Mouse (Mus musculus) ES-E14 (cell line): ENCODE data around the gene Poc1a. TPM values are rescaled to one million over a fixed set of nuclear protein-coding genes. Genes with fewer than 3 reads are reported as not detected.

Experiments used
- DNase-seq: peaks from one replicate; pipeline ENCODE4 v3.0.0-alpha.2; 2013; ENCODE audit warnings: low read depth, low spot score
- H3K27ac ChIP-seq: 2 replicates; pipeline ENCODE4 v1.5.1; 2012; ENCODE audit warnings: low read depth, mild to moderate bottlenecking, low read length, moderate library complexity, mixed read lengths; ENCODE audit not compliant: poor library complexity, insufficient read depth, severe bottlenecking
- H3K36me3 ChIP-seq: 2 replicates; pipeline ENCODE4 v1.6.1; 2012; ENCODE audit warnings: mild to moderate bottlenecking, low read length, moderate library complexity, mixed read lengths; ENCODE audit not compliant: control insufficient read depth, poor library complexity, insufficient read depth, severe bottlenecking
- H3K4me1 ChIP-seq, 2 experiments: fragments of 150-350 bp in 1 of 2; sonication (generic) in 1 of 2; 2 replicates each; pipeline ENCODE4 v1.6.1; 2012; ENCODE audit warnings: low read length in 2 of 2, mild to moderate bottlenecking in 1 of 2, mixed read lengths in 1 of 2; ENCODE audit not compliant: control insufficient read depth in 2 of 2, insufficient read depth in 2 of 2, poor library complexity in 1 of 2
- H3K4me3 ChIP-seq, 2 experiments: fragments of 150-350 bp in 1 of 2; sonication (generic) in 1 of 2; 2 replicates each; pipeline ENCODE4 v1.5.1; 2012; ENCODE audit warnings: low read length in 2 of 2, low read depth in 1 of 2, mild to moderate bottlenecking in 1 of 2, mixed read lengths in 1 of 2; ENCODE audit not compliant: insufficient read depth in 1 of 2, poor library complexity in 1 of 2, severe bottlenecking in 1 of 2
- H3K9ac ChIP-seq: 2 replicates; pipeline ENCODE4 v1.6.1; 2012; ENCODE audit warnings: low read depth, mild to moderate bottlenecking, low read length, mixed read lengths; ENCODE audit not compliant: poor library complexity, insufficient read depth, severe bottlenecking
- H3K9me3 ChIP-seq: fragments of 150-350 bp; sonication (generic); 2 replicates; pipeline ENCODE4 v1.6.1; 2012; ENCODE audit warnings: low read depth, mild to moderate bottlenecking, low read length; ENCODE audit not compliant: control insufficient read depth, insufficient read depth
- CHD2 ChIP-seq: IDR thresholded peaks from 2 replicates; pipeline ENCODE4 v1.6.1; 2014; ENCODE audit warnings: mild to moderate bottlenecking, low read depth, low read length, inconsistent platforms
- HCFC1 ChIP-seq: IDR thresholded peaks from 2 replicates; pipeline ENCODE4 v1.6.1; 2012; ENCODE audit warnings: low read length, inconsistent platforms, borderline replicate concordance; ENCODE audit not compliant: insufficient read depth
- MAFK ChIP-seq: IDR thresholded peaks from 2 replicates; pipeline ENCODE4 v1.6.1; 2014; ENCODE audit warnings: mild to moderate bottlenecking, low read depth, low read length, inconsistent platforms; ENCODE audit not compliant: insufficient read depth
- ZC3H11A ChIP-seq: IDR thresholded peaks from 2 replicates; pipeline ENCODE4 v1.6.1; 2012; ENCODE audit warnings: low read depth, mild to moderate bottlenecking, inconsistent platforms, low read length, borderline replicate concordance
- ZNF384 ChIP-seq: IDR thresholded peaks from 2 replicates; pipeline ENCODE4 v1.6.1; 2012; ENCODE audit warnings: low read depth, low read length, inconsistent platforms
- in situ Hi-C, 2 experiments: fragments of 600-800 bp; cut with MboI; formaldehyde crosslinking; loops; one replicate each; pipeline ENCODE4 v1.15.1; 2025; ENCODE audit warnings: low sequenced_read_pairs in 2 of 2, inconsistent platforms in 1 of 2; ENCODE audit not compliant: unreplicated experiment in 2 of 2
- total RNA-seq: library from RNA; depleted of rRNA; stranded (reverse); fragments of 300-350 nt; gene quantifications from 2 replicates; pipeline ENCODE4 v1.2.3, GENCODE M21; 2012

Gene Poc1a
- total RNA-seq, 1 experiment: 21.2 TPM

DNA sequence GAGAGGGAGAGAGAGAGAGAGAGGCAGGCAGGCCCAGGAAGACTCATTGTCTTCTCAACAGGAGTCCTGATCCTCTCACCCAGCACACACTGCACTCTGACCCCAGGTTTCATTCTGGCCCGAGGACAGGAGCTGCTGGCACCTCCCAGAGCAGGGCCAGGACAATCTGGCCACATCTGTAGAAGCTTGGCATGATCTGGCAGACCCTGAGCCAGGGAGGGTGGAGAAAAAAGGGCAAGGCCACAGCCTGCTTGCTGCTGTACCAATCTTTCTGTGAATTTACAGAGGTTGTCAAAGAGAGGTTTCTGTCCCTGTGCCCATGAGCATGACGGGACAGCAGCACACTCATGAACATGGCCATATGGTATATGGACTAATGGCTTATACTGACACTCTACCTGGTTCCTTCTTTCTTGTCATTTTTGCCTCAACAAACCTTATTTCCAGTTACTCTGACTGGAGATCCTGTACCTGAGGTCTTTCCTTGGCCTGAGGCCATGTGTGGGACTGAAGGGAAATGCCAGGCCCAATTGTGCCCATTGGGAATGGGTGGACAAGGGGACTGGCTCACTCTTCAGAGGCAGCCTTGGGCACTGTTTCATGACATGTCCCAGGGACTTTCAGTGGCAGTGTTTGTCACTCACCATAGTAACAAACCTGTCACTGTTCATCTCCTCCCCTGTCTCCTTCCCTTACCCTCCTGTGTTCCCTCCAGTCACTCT, 13.8 kb upstream of the Poc1a start:
- in situ Hi-C loops: no loop called here
- Histone ChIP-seq H3K4me3 (no peak overlapping the region), H3K9me3 (no peaks in the 10 kb centered on the region)

DNA sequence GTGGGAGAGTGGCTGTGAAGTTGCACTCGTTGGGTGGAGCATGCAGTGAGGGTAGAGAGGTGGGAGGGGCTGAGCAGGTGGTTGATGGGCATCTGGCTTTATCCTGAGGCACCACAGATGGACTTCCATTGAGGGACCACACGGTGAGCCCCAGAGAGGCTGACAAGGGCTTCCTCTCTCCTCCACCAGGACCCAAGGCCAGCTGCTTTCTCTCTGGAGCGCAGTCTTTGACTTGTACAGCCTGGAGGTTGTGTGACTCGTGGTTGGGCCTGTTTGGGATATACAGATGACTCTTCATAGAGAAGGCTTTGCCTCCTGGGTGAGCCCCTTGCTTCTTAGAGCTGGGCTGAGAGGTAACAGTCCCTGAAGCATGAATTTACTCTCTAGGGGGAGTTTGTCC, 12.4 kb upstream of the Poc1a start:
- H3K4me3 ChIP-seq: no peak overlapping the region
- H3K9ac ChIP-seq: no peak overlapping the region
- in situ Hi-C loops: no loop called here
- peaks cover 0 to 8% of the 10 kb centered on the region in 2 experiments; a peak in 3 of 4 replicates for H3K4me1 ChIP-seq
- TF ChIP-seq MAFK: no peak
- TF ChIP-seq CHD2: no peak
- no peak for TF ChIP-seq ZNF384
- TF ChIP-seq ZC3H11A: no peak
- TF ChIP-seq HCFC1: no peak
- H3K36me3 ChIP-seq: no peaks in the 10 kb centered on the region
- no peak for DNase-seq
- H3K9me3 ChIP-seq: no peaks in the 10 kb centered on the region
- no peak overlapping the region for H3K27ac ChIP-seq

More for the DNA sequence above, 13.8 kb upstream of the Poc1a start:
- Histone ChIP-seq H3K9ac (no peak overlapping the region), H3K36me3 (no peaks in the 10 kb centered on the region), H3K27ac (no peak overlapping the region), H3K4me1 (peaks cover 0 to 8% of the 10 kb centered on the region in 2 experiments; a peak in 3 of 4 replicates)
- DNase-seq: no peak
- TF ChIP-seq MAFK: no peak
- no peak for TF ChIP-seq CHD2
- no peak for TF ChIP-seq ZNF384
- TF ChIP-seq ZC3H11A: no peak
- TF ChIP-seq HCFC1: no peak

DNA sequence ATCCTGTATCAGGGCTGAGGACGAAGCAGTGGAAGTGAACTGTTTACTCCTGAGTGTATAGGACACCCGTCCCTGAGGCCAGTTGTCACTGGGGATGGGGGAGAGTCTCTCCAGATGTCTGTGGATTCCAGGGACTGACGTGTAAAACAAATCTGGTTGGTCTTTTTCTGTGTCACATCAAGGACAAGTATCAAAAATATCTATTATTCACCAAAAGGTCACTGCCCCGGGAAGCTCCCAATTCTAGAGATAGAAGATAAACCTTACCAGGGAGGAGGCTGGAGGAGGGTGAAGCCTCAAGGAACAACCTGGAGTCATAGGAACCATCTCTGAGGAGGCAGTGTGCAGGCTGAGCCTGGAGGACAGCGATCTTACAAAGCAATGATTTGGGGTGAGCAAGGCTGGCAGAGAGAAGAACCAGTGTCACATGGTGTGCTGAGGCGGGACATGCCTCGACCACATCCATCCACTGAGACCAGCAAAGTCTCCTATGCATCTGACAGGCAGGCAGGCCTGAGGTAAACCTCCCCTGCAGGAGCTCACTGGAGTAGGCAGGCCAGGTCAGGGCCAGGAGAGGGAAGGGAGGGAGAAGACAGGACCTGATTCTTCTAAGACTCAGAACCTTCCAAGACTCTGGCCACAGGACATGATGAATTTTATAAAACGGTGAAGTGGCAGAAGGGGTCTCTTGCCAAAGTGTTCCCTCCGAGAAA, 11.6 kb upstream of the Poc1a start:
- TF ChIP-seq HCFC1 (no peak), ZC3H11A (no peak), CHD2 (no peak), ZNF384 (no peak), MAFK (no peak)
- H3K9me3 ChIP-seq: no peaks in the 10 kb centered on the region
- H3K4me1 ChIP-seq: peaks cover 0 to 8% of the 10 kb centered on the region in 2 experiments; a peak in 3 of 4 replicates
- H3K9ac ChIP-seq: no peak overlapping the region
- no peak overlapping the region for H3K4me3 ChIP-seq
- H3K36me3 ChIP-seq: no peaks in the 10 kb centered on the region
- no peak overlapping the region for H3K27ac ChIP-seq
- in situ Hi-C loops: no loop called here
- no peak for DNase-seq

- no peak for TF ChIP-seq HCFC1
- TF ChIP-seq ZC3H11A: no peak
- TF ChIP-seq CHD2: no peak
- no peak for TF ChIP-seq MAFK
- TF ChIP-seq ZNF384: no peak
- Histone ChIP-seq H3K9ac (no peak overlapping the region), H3K4me1 (peaks cover 0 to 8% of the 10 kb centered on the region in 2 experiments; a peak in 3 of 4 replicates), H3K36me3 (no peaks in the 10 kb centered on the region), H3K27ac (no peak overlapping the region), H3K9me3 (no peaks in the 10 kb centered on the region), H3K4me3 (no peak overlapping the region)
- in situ Hi-C loops: no loop called here
- DNase-seq: no peak
Measured at GRCm38 (mm10) chr9:106269879-106270278, 11.0 kb upstream of the Poc1a start.
